Mouse (Mus musculus): ENCODE results near the gene F5. TPM values are rescaled to one million over a fixed set of nuclear protein-coding genes. Genes with fewer than 3 reads are reported as not detected.
A peak's percentile ranks its signal among the peaks of the same experiment; 100 is the strongest.
"Not testable (repeated sequence)": the region's sequence is repeated elsewhere in the genome, so short reads cannot be mapped to it uniquely, and the experiment has no call there.

Gene F5
- polyA plus RNA-seq, 1 experiment from 2014 or later: 1.6 TPM

- Histone ChIP-seq H3K9me3 (ENCODE audit: control insufficient read depth, low read length) (no peaks in the 10 kb centered on the region), H3K27me3 (ENCODE audit: control insufficient read depth, insufficient read depth, low read length) (no peaks in the 10 kb centered on the region), H3K36me3 (ENCODE audit: control insufficient read depth, insufficient read depth, low read length) (no peaks in the 10 kb centered on the region), H3K27ac (replicated peaks) (no peak overlapping the region), H3K9ac (ENCODE audit: low read length) (no peak overlapping the region), H3K4me2 (replicated peaks; ENCODE audit: low read depth) (no peak overlapping the region), H3K4me3 (ENCODE audit: low read depth, low read length) (no peak overlapping the region), H3K4me1 (replicated peaks; ENCODE audit: control insufficient read depth, insufficient read depth) (0 out of 2 replicates have a peak, but pooled peaks cover 2% of the 10 kb centered on the region)
- no peak for DNase-seq (ENCODE audit: low spot score)
- TF ChIP-seq EP300 (optimal IDR thresholded peaks at IDR 0.05) (no peak), CTCF (IDR thresholded peaks at IDR 0.05; ENCODE audit: low read depth) (no peak)
- 80% methylated on average over 4 of the region's 4 CpGs for WGBS
- no peak for ATAC-seq (ENCODE audit: low FRiP score, low TSS enrichment)
These were observed 68.6 kb downstream of the F5 start for GRCm38 (mm10) chr1:164220261-164220660.

GRCm38 (mm10) chr1:164223089-164223488 lies 71.5 kb downstream of the F5 start:
- Histone ChIP-seq H3K27me3 (ENCODE audit: control insufficient read depth, insufficient read depth, low read length) (no peaks in the 10 kb centered on the region), H3K4me3 (ENCODE audit: low read depth, low read length) (no peak overlapping the region), H3K9me3 (ENCODE audit: control insufficient read depth, low read length) (no peaks in the 10 kb centered on the region), H3K4me2 (replicated peaks; ENCODE audit: low read depth) (no peak overlapping the region), H3K4me1 (replicated peaks; ENCODE audit: control insufficient read depth, insufficient read depth) (no peaks in the 10 kb centered on the region), H3K27ac (replicated peaks) (no peak overlapping the region), H3K36me3 (ENCODE audit: control insufficient read depth, insufficient read depth, low read length) (no peaks in the 10 kb centered on the region), H3K9ac (ENCODE audit: low read length) (no peak overlapping the region)
- ATAC-seq (ENCODE audit: low FRiP score, low TSS enrichment): no peak
- TF ChIP-seq CTCF (IDR thresholded peaks at IDR 0.05; ENCODE audit: low read depth) (no peak), EP300 (optimal IDR thresholded peaks at IDR 0.05) (no peak)
- DNase-seq (ENCODE audit: low spot score): no peak

- H3K4me3 ChIP-seq (ENCODE audit: low read depth, low read length); H3K9ac ChIP-seq (ENCODE audit: low read length); H3K27ac ChIP-seq (replicated peaks); ATAC-seq (ENCODE audit: low FRiP score, low TSS enrichment); H3K4me1 ChIP-seq (replicated peaks; ENCODE audit: control insufficient read depth, insufficient read depth); H3K27me3 ChIP-seq (ENCODE audit: control insufficient read depth, insufficient read depth, low read length); H3K9me3 ChIP-seq (ENCODE audit: control insufficient read depth, low read length); DNase-seq (ENCODE audit: low spot score); H3K4me2 ChIP-seq (replicated peaks; ENCODE audit: low read depth); H3K36me3 ChIP-seq (ENCODE audit: control insufficient read depth, insufficient read depth, low read length): not testable (repeated sequence)
- WGBS: 61% methylated on average over 2 of the region's 4 CpGs
These were observed 80.4 kb downstream of the F5 start for GRCm38 (mm10) chr1:164231937-164232570.

GRCm38 (mm10) chr1:164233447-164233846 lies 81.8 kb downstream of the F5 start:
- Histone ChIP-seq H3K4me2 (replicated peaks; ENCODE audit: low read depth) (no peak overlapping the region), H3K9me3 (ENCODE audit: control insufficient read depth, low read length) (no peaks in the 10 kb centered on the region), H3K4me3 (ENCODE audit: low read depth, low read length) (no peak overlapping the region), H3K27me3 (ENCODE audit: control insufficient read depth, insufficient read depth, low read length) (no peaks in the 10 kb centered on the region), H3K27ac (replicated peaks) (no peak overlapping the region), H3K36me3 (ENCODE audit: control insufficient read depth, insufficient read depth, low read length) (no peaks in the 10 kb centered on the region), H3K9ac (ENCODE audit: low read length) (no peak overlapping the region), H3K4me1 (replicated peaks; ENCODE audit: control insufficient read depth, insufficient read depth) (no peaks in the 10 kb centered on the region)
- WGBS: 79% methylated on average over 1 of the region's 1 CpGs
- ATAC-seq (ENCODE audit: low FRiP score, low TSS enrichment) (peak; percentile 49; the same call in 1 of the 2 replicates), DNase-seq (ENCODE audit: low spot score) (no peak)
- no peak for TF ChIP-seq EP300 (optimal IDR thresholded peaks at IDR 0.05)
- TF ChIP-seq CTCF (IDR thresholded peaks at IDR 0.05; ENCODE audit: low read depth): no peak

- WGBS: 38% methylated on average over 7 of the region's 7 CpGs
- no peak for ATAC-seq (ENCODE audit: low FRiP score, low TSS enrichment)
- H3K4me2 ChIP-seq (replicated peaks; ENCODE audit: low read depth): no peak overlapping the region
- no peaks in the 10 kb centered on the region for H3K9me3 ChIP-seq (ENCODE audit: control insufficient read depth, low read length)
- no peak overlapping the region for H3K4me3 ChIP-seq (ENCODE audit: low read depth, low read length)
- H3K27ac ChIP-seq (replicated peaks): no peak overlapping the region
- no peaks in the 10 kb centered on the region for H3K27me3 ChIP-seq (ENCODE audit: control insufficient read depth, insufficient read depth, low read length)
- H3K4me1 ChIP-seq (replicated peaks; ENCODE audit: control insufficient read depth, insufficient read depth): no peaks in the 10 kb centered on the region
- DNase-seq (ENCODE audit: low spot score): no peak
- no peaks in the 10 kb centered on the region for H3K36me3 ChIP-seq (ENCODE audit: control insufficient read depth, insufficient read depth, low read length)
- H3K9ac ChIP-seq (ENCODE audit: low read length): no peak overlapping the region
- TF ChIP-seq EP300 (optimal IDR thresholded peaks at IDR 0.05) (no peak), CTCF (IDR thresholded peaks at IDR 0.05; ENCODE audit: low read depth) (no peak)
These were observed 83.4 kb downstream of the F5 start for GRCm38 (mm10) chr1:164235078-164235477.

GRCm38 (mm10) chr1:164236078-164236477 lies 84.4 kb downstream of the F5 start:
- Histone ChIP-seq H3K36me3 (ENCODE audit: control insufficient read depth, insufficient read depth, low read length) (no peaks in the 10 kb centered on the region), H3K27me3 (ENCODE audit: control insufficient read depth, insufficient read depth, low read length) (no peaks in the 10 kb centered on the region), H3K4me3 (ENCODE audit: low read depth, low read length) (no peak overlapping the region), H3K9me3 (ENCODE audit: control insufficient read depth, low read length) (no peaks in the 10 kb centered on the region), H3K27ac (replicated peaks) (no peak overlapping the region), H3K4me1 (replicated peaks; ENCODE audit: control insufficient read depth, insufficient read depth) (no peaks in the 10 kb centered on the region), H3K4me2 (replicated peaks; ENCODE audit: low read depth) (no peak overlapping the region), H3K9ac (ENCODE audit: low read length) (no peak overlapping the region)
- TF ChIP-seq CTCF (IDR thresholded peaks at IDR 0.05; ENCODE audit: low read depth) (no peak), EP300 (optimal IDR thresholded peaks at IDR 0.05) (no peak)
- DNase-seq (ENCODE audit: low spot score) (no peak), ATAC-seq (ENCODE audit: low FRiP score, low TSS enrichment) (no peak)
- WGBS: 52% methylated on average over 7 of the region's 7 CpGs
